15 mouse cellular contexts compared by ENCODE assay signal in the genomic region with DNA sequence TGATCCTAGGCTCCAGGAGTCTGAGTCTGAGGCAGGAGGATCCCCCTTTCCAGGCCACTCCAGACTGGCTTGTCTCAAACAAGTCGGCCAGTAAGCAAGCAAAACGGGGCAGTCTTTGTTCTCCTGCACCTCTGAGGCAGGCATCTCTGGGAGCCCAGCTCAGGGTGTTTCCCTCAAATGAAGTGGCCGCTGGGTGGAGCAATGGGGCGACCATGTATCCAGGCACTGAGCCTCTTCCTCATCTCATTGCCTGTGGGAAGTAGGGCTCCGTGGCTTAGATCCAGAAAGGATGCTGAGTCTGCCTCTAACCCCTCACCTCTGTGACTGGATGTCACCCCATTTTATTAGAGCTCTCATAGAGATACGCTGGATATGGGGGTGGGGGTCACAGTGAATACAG. TPM values are rescaled to one million over a fixed set of nuclear protein-coding genes. Genes with fewer than 3 reads are reported as not detected.
DNase-seq lines count a peak whose midpoint lies in the region; ATAC-seq and TF ChIP-seq lines count a peak whose summit lies in the region.
"Had no signal": no experiment of that assay in that cellular context is flagged by ENCODE, and none has a peak within 500 bp of the region (broad histone marks: within the 10 kb centered on the region; RNA-seq: fewer than 3 reads in every experiment).

No protein-coding gene starts in this region.

- dilution Hi-C loops in CH12.LX (cut with MboI; ENCODE audit: extremely low pct_ligation_motif_present, extremely low pct_unique_long_range_greater_than_20kb, low sequenced_read_pairs): no loop called here

- no peak overlapping the region for H3K9ac ChIP-seq in CH12.LX (ENCODE audit: insufficient read depth, low read depth)
- H3K9ac ChIP-seq in liver, embryonic 16.5 days (ENCODE audit: low read depth, low read length): no peak overlapping the region
- H3K9ac ChIP-seq: stomach, embryonic 15.5 days had no signal

- H3K4me3 ChIP-seq in layer of hippocampus, adult 2 months: no peak overlapping the region
- no peak overlapping the region for H3K4me3 ChIP-seq in CH12.LX (replicated peaks in 1 of 3; ENCODE audit: low read depth in 2 of 3, low read length in 2 of 3, poor library complexity in 1 of 3)
- 0 out of 2 replicates have a peak overlapping the region, but pooled peaks have one; percentile 8 for H3K4me3 ChIP-seq in liver, embryonic 16.5 days (ENCODE audit: low read depth, low read length)
- H3K4me3 ChIP-seq: stomach, embryonic 15.5 days had no signal

- H3K4me1 ChIP-seq in CH12.LX (ENCODE audit: control insufficient read depth in 1 of 2, insufficient read depth in 2 of 2): peaks cover 15 to 31% of the 10 kb centered on the region in 2 experiments
- H3K4me1 ChIP-seq in liver, embryonic 16.5 days (ENCODE audit: control insufficient read depth, low read depth, low read length): peaks cover under 1% of the 10 kb centered on the region
- H3K4me1 ChIP-seq: stomach, embryonic 15.5 days had no signal

- peak; percentile 46 to 53 for DNase-seq in cerebellum, postnatal 14 days
- DNase-seq in cerebellum, postnatal 4 days (ENCODE audit: low spot score in 2 of 2): no peak
- no peak for DNase-seq in layer of hippocampus, adult 2 months (ENCODE audit: low spot score in 2 of 2)
- DNase-seq in layer of hippocampus, adult 9-10 months (ENCODE audit: low spot score): no peak
- no peak for DNase-seq in CH12.LX (ENCODE audit: extremely low read depth)
- DNase-seq in spleen, postnatal 4 days (ENCODE audit: low spot score in 2 of 2): no peak
- DNase-seq: cerebellum, adult 11 months; kidney, postnatal 10 days; lung, postnatal 14 days; thymus, postnatal 14 days had no signal

- in situ Hi-C loops in CH12.LX (cut with MboI; ENCODE audit: low pct_ligation_motif_present, low pct_unique_long_range_greater_than_20kb, low sequenced_read_pairs): no loop called here

- TF ChIP-seq RAD21 in CH12.LX (IDR thresholded peaks at IDR 0.05; ENCODE audit: low read depth, low read length): peak; percentile 17

- no peaks in the 10 kb centered on the region for H3K9me3 ChIP-seq in CH12.LX (replicated peaks; ENCODE audit: low read length)
- H3K9me3 ChIP-seq in liver, embryonic 16.5 days (replicated peaks; ENCODE audit: control insufficient read depth, low read length): no peaks in the 10 kb centered on the region
- H3K9me3 ChIP-seq: stomach, embryonic 15.5 days had no signal

- peak; percentile 49 for TF ChIP-seq CTCF in layer of hippocampus, adult 2 months (conservative IDR thresholded peaks at IDR 0.05)
- TF ChIP-seq CTCF in CH12.LX (conservative IDR thresholded peaks at IDR 0.05 in 1 of 2, IDR thresholded peaks at IDR 0.05 in 1 of 2; ENCODE audit: low read depth in 2 of 2, low read length in 2 of 2): peak in 1 of 2 experiments; percentile 37; a peak in 2 of 4 replicates

- H3K4me2 ChIP-seq in CH12.LX (ENCODE audit: insufficient read depth, low read depth, poor library complexity, severe bottlenecking): no peak overlapping the region
- peak overlapping the region; percentile 48 for H3K4me2 ChIP-seq in liver, embryonic 16.5 days (ENCODE audit: low read depth, low read length)
- H3K4me2 ChIP-seq: stomach, embryonic 15.5 days had no signal

- no peak for TF ChIP-seq EP300 in CH12.LX (IDR thresholded peaks at IDR 0.05; ENCODE audit: low read length)

- peaks cover 5% of the 10 kb centered on the region for H3K27me3 ChIP-seq in CH12.LX (replicated peaks)
- H3K27me3 ChIP-seq in liver, embryonic 16.5 days (ENCODE audit: control insufficient read depth, insufficient read depth, low read depth, low read length): no peaks in the 10 kb centered on the region
- H3K27me3 ChIP-seq: stomach, embryonic 15.5 days had no signal

- H3K79me2 ChIP-seq in CH12.LX (replicated peaks; ENCODE audit: control insufficient read depth, extremely low read depth, insufficient read depth, poor library complexity, severe bottlenecking): no peaks in the 10 kb centered on the region

- no peak for ATAC-seq in liver, embryonic 16.5 days (ENCODE audit: low read depth)
- no peak for ATAC-seq in erythroblast, adult 5-6 weeks (replicated peaks; ENCODE audit: low FRiP score, poor library complexity, severe bottlenecking)
- ATAC-seq: activated CD4-positive, CD25-positive, alpha-beta regulatory T cell, adult 4 months had no signal

- no peak for TF ChIP-seq POLR2A in CH12.LX (IDR thresholded peaks at IDR 0.05; ENCODE audit: low read depth, low read length)

- no peak overlapping the region for H3K27ac ChIP-seq in layer of hippocampus, adult 2 months
- H3K27ac ChIP-seq in CH12.LX (ENCODE audit: insufficient read depth, low read depth): no peak overlapping the region
- H3K27ac ChIP-seq in liver, embryonic 16.5 days (ENCODE audit: low read length): no peak overlapping the region
- H3K27ac ChIP-seq: stomach, embryonic 15.5 days had no signal

- no peaks in the 10 kb centered on the region for H3K36me3 ChIP-seq in CH12.LX (replicated peaks in 1 of 2; ENCODE audit: control insufficient read depth in 1 of 2, insufficient read depth in 1 of 2, low read length in 1 of 2)
- no peaks in the 10 kb centered on the region for H3K36me3 ChIP-seq in liver, embryonic 16.5 days (ENCODE audit: control insufficient read depth, insufficient read depth)
- H3K36me3 ChIP-seq: stomach, embryonic 15.5 days had no signal

- WGBS in liver, embryonic 16.5 days (ENCODE audit: insufficient replicate concordance): 22% methylated on average over 6 of the region's 6 CpGs

TF ChIP-seq in CH12.LX, 34 proteins besides CTCF, POLR2A, EP300 and RAD21:
- no peak for TF ChIP-seq CHD1 (IDR thresholded peaks at IDR 0.05; ENCODE audit: low read depth, low read length)
- TF ChIP-seq SMC3 (IDR thresholded peaks at IDR 0.05; ENCODE audit: low read depth, low read length): peak; percentile 47
- TF ChIP-seq SIN3A (IDR thresholded peaks at IDR 0.05; ENCODE audit: low read length): no peak

RNA-seq across cellular contexts. Expression of a gene that starts 1.6 kb away (rescaled TPM):
- total RNA-seq in layer of hippocampus, adult 2 months (2021): 1 to 10 TPM; 1.9 to 3.0 TPM
- total RNA-seq in CH12.LX (2012; rRNA removed) (0.08 and 0.34 TPM in 2 replicates), CH12.LX (2014; rRNA removed) (0.24 TPM in 2 replicates)
- polyA plus RNA-seq in CH12.LX (2012; ENCODE audit: insufficient read length, low read depth): 0.54 and 0.70 TPM in 2 replicates
- polyA plus RNA-seq in liver, embryonic 16.5 days (2015; fragmentation: Nextera tagmentation; extraction: Ambion mirVana): 29.6 and 33.7 TPM in 2 replicates
- total RNA-seq in erythroblast, adult 5-6 weeks (2015; ENCODE audit: low replicate concordance): 1.0 TPM in 1 of 2 replicates, not detected in the other
- 0.70 TPM in 1 of 2 replicates, not detected in the other for total RNA-seq in erythroblast, adult 5-6 weeks (2017; ENCODE audit: low replicate concordance)
- total RNA-seq: layer of hippocampus, postnatal 10 days had no signal
- polyA plus RNA-seq: activated CD4-positive, CD25-positive, alpha-beta regulatory T cell, adult 4 months had no signal

RNA-seq across cellular contexts. Expression of a gene that starts 28.3 kb away (rescaled TPM):
- under 1 TPM in 1 of 2 experiments, not detected in 1; 0.20 TPM for total RNA-seq in layer of hippocampus, adult 2 months (2021)
- total RNA-seq in CH12.LX (2012; rRNA removed) (31.2 and 34.3 TPM in 2 replicates), CH12.LX (2014; rRNA removed) (26.0 and 32.1 TPM in 2 replicates)
- 47.2 and 60.0 TPM in 2 replicates for polyA plus RNA-seq in CH12.LX (2012; ENCODE audit: insufficient read length, low read depth)
- 0.63 and 1.1 TPM in 2 replicates for polyA plus RNA-seq in liver, embryonic 16.5 days (2015; fragmentation: Nextera tagmentation; extraction: Ambion mirVana)
- total RNA-seq in erythroblast, adult 5-6 weeks (2015; ENCODE audit: low replicate concordance): 0.42 and 9.0 TPM in 2 replicates
- total RNA-seq in erythroblast, adult 5-6 weeks (2017; ENCODE audit: low replicate concordance): 0.28 and 1.0 TPM in 2 replicates

RNA-seq across cellular contexts. Expression of a gene that starts 38.4 kb away (rescaled TPM):
- 100 to 1,000 TPM; 263 to 271 TPM for total RNA-seq in layer of hippocampus, adult 2 months (2021)
- total RNA-seq in CH12.LX (2012; rRNA removed): not detected in 2 replicates
- total RNA-seq in CH12.LX (2014; rRNA removed): not detected in 2 replicates
- polyA plus RNA-seq in CH12.LX (2012; ENCODE audit: insufficient read length, low read depth): not detected in 2 replicates
- 3.6 and 4.9 TPM in 2 replicates for polyA plus RNA-seq in liver, embryonic 16.5 days (2015; fragmentation: Nextera tagmentation; extraction: Ambion mirVana)
- total RNA-seq in erythroblast, adult 5-6 weeks (2015; ENCODE audit: low replicate concordance): 1.0 TPM in 1 of 2 replicates, not detected in the other
- total RNA-seq in erythroblast, adult 5-6 weeks (2017; ENCODE audit: low replicate concordance): 0.98 and 2.0 TPM in 2 replicates

Comparison
In these comparisons a context has a peak if more than half of its experiments do, and no peak if none do; other contexts are left out.
1. DNase-seq: peak in cerebellum, postnatal 14 days (2 of 2); none in cerebellum, postnatal 4 days (0 of 2), layer of hippocampus, adult 2 months (0 of 2), layer of hippocampus, adult 9-10 months (single experiment), CH12.LX (single experiment) and spleen, postnatal 4 days (0 of 2).
2. RNA of a gene that starts 38.4 kb away (total RNA-seq): 263 to 271 TPM in layer of hippocampus, adult 2 months; 0.98 to 2.0 TPM in erythroblast, adult 5-6 weeks and not detected in CH12.LX; every median in the first group is over 10 times any median in the second.